Mouse (Mus musculus): ENCODE results near the gene Rps6ka2. TPM values are rescaled to one million over a fixed set of nuclear protein-coding genes. Genes with fewer than 3 reads are reported as not detected.
"Not testable (repeated sequence)": the region's sequence is repeated elsewhere in the genome, so short reads cannot be mapped to it uniquely, and the experiment has no call there.

Gene Rps6ka2
- polyA plus RNA-seq, 1 experiment from 2014 or later: 35.6 TPM

- 93% methylated on average over 6 of the region's 6 CpGs for WGBS
- not testable (repeated sequence) for H3K4me1 ChIP-seq (ENCODE audit: control insufficient read depth, insufficient read depth, low read length); DNase-seq (ENCODE audit: low spot score); H3K36me3 ChIP-seq (ENCODE audit: control insufficient read depth, insufficient read depth, low read length); H3K4me2 ChIP-seq (ENCODE audit: low read depth); H3K27ac ChIP-seq (ENCODE audit: low read depth, low read length); H3K4me3 ChIP-seq (ENCODE audit: low read depth, low read length); H3K27me3 ChIP-seq (ENCODE audit: control insufficient read depth, insufficient read depth, low read length); ATAC-seq (ENCODE audit: insufficient read depth, low FRiP score, low TSS enrichment); H3K9me3 ChIP-seq (ENCODE audit: control insufficient read depth, low read length); H3K9ac ChIP-seq (ENCODE audit: low read length)
Measured at GRCm38 (mm10) chr17:7319789-7320188, 149.9 kb downstream of the Rps6ka2 start.

- not testable (repeated sequence) for H3K4me2 ChIP-seq (ENCODE audit: low read depth); ATAC-seq (ENCODE audit: insufficient read depth, low FRiP score, low TSS enrichment); H3K27ac ChIP-seq (ENCODE audit: low read depth, low read length); H3K36me3 ChIP-seq (ENCODE audit: control insufficient read depth, insufficient read depth, low read length); H3K4me3 ChIP-seq (ENCODE audit: low read depth, low read length); H3K4me1 ChIP-seq (ENCODE audit: control insufficient read depth, insufficient read depth, low read length); H3K9ac ChIP-seq (ENCODE audit: low read length); DNase-seq (ENCODE audit: low spot score); H3K9me3 ChIP-seq (ENCODE audit: control insufficient read depth, low read length); H3K27me3 ChIP-seq (ENCODE audit: control insufficient read depth, insufficient read depth, low read length)
- WGBS: 87% methylated on average over 4 of the region's 5 CpGs
Measured at GRCm38 (mm10) chr17:7324346-7324745, 154.4 kb downstream of the Rps6ka2 start, which contains the start of gene Tcp10a. Gene Tcp10a (plus strand): TSS chr17:7324646.

GRCm38 (mm10) chr17:7326415-7326814 is 156.5 kb downstream of the Rps6ka2 start:
- DNase-seq (ENCODE audit: low spot score); H3K9me3 ChIP-seq (ENCODE audit: control insufficient read depth, low read length); H3K27me3 ChIP-seq (ENCODE audit: control insufficient read depth, insufficient read depth, low read length); H3K36me3 ChIP-seq (ENCODE audit: control insufficient read depth, insufficient read depth, low read length); H3K4me2 ChIP-seq (ENCODE audit: low read depth); H3K9ac ChIP-seq (ENCODE audit: low read length); H3K4me1 ChIP-seq (ENCODE audit: control insufficient read depth, insufficient read depth, low read length); H3K27ac ChIP-seq (ENCODE audit: low read depth, low read length); H3K4me3 ChIP-seq (ENCODE audit: low read depth, low read length); ATAC-seq (ENCODE audit: insufficient read depth, low FRiP score, low TSS enrichment): not testable (repeated sequence)
- whole genome bisulfite sequencing: 76% methylated on average over 5 of the region's 8 CpGs

- H3K4me3 ChIP-seq (ENCODE audit: low read depth, low read length); H3K4me1 ChIP-seq (ENCODE audit: control insufficient read depth, insufficient read depth, low read length); DNase-seq (ENCODE audit: low spot score); H3K27ac ChIP-seq (ENCODE audit: low read depth, low read length); H3K36me3 ChIP-seq (ENCODE audit: control insufficient read depth, insufficient read depth, low read length); ATAC-seq (ENCODE audit: insufficient read depth, low FRiP score, low TSS enrichment); H3K9me3 ChIP-seq (ENCODE audit: control insufficient read depth, low read length); H3K4me2 ChIP-seq (ENCODE audit: low read depth); H3K27me3 ChIP-seq (ENCODE audit: control insufficient read depth, insufficient read depth, low read length); H3K9ac ChIP-seq (ENCODE audit: low read length): not testable (repeated sequence)
- 86% methylated on average over 3 of the region's 5 CpGs for WGBS
Measured at GRCm38 (mm10) chr17:7332745-7333144, 162.8 kb downstream of the Rps6ka2 start.

- not testable (repeated sequence) for H3K27me3 ChIP-seq (ENCODE audit: control insufficient read depth, insufficient read depth, low read length)
Measured at GRCm38 (mm10) chr17:7337381-7337780, 167.5 kb downstream of the Rps6ka2 start.

GRCm38 (mm10) chr17:7348765-7349164 is 178.8 kb downstream of the Rps6ka2 start:
- not testable (repeated sequence) for DNase-seq (ENCODE audit: low spot score); H3K36me3 ChIP-seq (ENCODE audit: control insufficient read depth, insufficient read depth, low read length); ATAC-seq (ENCODE audit: insufficient read depth, low FRiP score, low TSS enrichment); H3K9ac ChIP-seq (ENCODE audit: low read length); H3K4me2 ChIP-seq (ENCODE audit: low read depth); H3K4me3 ChIP-seq (ENCODE audit: low read depth, low read length); H3K4me1 ChIP-seq (ENCODE audit: control insufficient read depth, insufficient read depth, low read length); H3K27ac ChIP-seq (ENCODE audit: low read depth, low read length); H3K9me3 ChIP-seq (ENCODE audit: control insufficient read depth, low read length); H3K27me3 ChIP-seq (ENCODE audit: control insufficient read depth, insufficient read depth, low read length)
- 67% methylated on average over 2 of the region's 3 CpGs for WGBS

More at GRCm38 (mm10) chr17:7337381-7337780, 167.5 kb downstream of the Rps6ka2 start:
- not testable (repeated sequence) for H3K4me1 ChIP-seq (ENCODE audit: control insufficient read depth, insufficient read depth, low read length); H3K9ac ChIP-seq (ENCODE audit: low read length); DNase-seq (ENCODE audit: low spot score); H3K36me3 ChIP-seq (ENCODE audit: control insufficient read depth, insufficient read depth, low read length); H3K4me3 ChIP-seq (ENCODE audit: low read depth, low read length); H3K9me3 ChIP-seq (ENCODE audit: control insufficient read depth, low read length); ATAC-seq (ENCODE audit: insufficient read depth, low FRiP score, low TSS enrichment); H3K4me2 ChIP-seq (ENCODE audit: low read depth); H3K27ac ChIP-seq (ENCODE audit: low read depth, low read length)
- 85% methylated on average over 7 of the region's 9 CpGs for WGBS

GRCm38 (mm10) chr17:7352596-7352995 is 182.7 kb downstream of the Rps6ka2 start, which contains the start of gene Ttll2:
Gene Ttll2 (minus strand): TSS chr17:7352696.
- H3K4me2 ChIP-seq (ENCODE audit: low read depth); H3K9me3 ChIP-seq (ENCODE audit: control insufficient read depth, low read length); ATAC-seq (ENCODE audit: insufficient read depth, low FRiP score, low TSS enrichment); H3K9ac ChIP-seq (ENCODE audit: low read length); H3K4me3 ChIP-seq (ENCODE audit: low read depth, low read length); H3K27me3 ChIP-seq (ENCODE audit: control insufficient read depth, insufficient read depth, low read length); H3K4me1 ChIP-seq (ENCODE audit: control insufficient read depth, insufficient read depth, low read length); H3K36me3 ChIP-seq (ENCODE audit: control insufficient read depth, insufficient read depth, low read length); DNase-seq (ENCODE audit: low spot score); H3K27ac ChIP-seq (ENCODE audit: low read depth, low read length): not testable (repeated sequence)
- WGBS: 91% methylated on average over 1 of the region's 1 CpGs

Other genes with a start within 250 kb of the Rps6ka2 start
- 39.9 and 43.2 TPM in 2 replicates for gene Rsph3b, start 221.4 kb upstream of the Rps6ka2 start, polyA plus RNA-seq (2014; fragmentation: Nextera tagmentation; extraction: Ambion mirVana)
- 56.0 and 58.7 TPM in 2 replicates for gene Tagap1, start 209.0 kb upstream of the Rps6ka2 start, polyA plus RNA-seq (2014; fragmentation: Nextera tagmentation; extraction: Ambion mirVana)
- 110 and 118 TPM in 2 replicates for gene Rnaset2b, start 199.5 kb upstream of the Rps6ka2 start, polyA plus RNA-seq (2014; fragmentation: Nextera tagmentation; extraction: Ambion mirVana)
- 0.12 and 0.37 TPM in 2 replicates for gene Gm49721, start 191.2 kb upstream of the Rps6ka2 start, polyA plus RNA-seq (2014; fragmentation: Nextera tagmentation; extraction: Ambion mirVana)
- not detected in 2 replicates for gene Gm1604a, start 144.5 kb upstream of the Rps6ka2 start, polyA plus RNA-seq (2014; fragmentation: Nextera tagmentation; extraction: Ambion mirVana)
- not detected in 2 replicates for gene Tcp10a, start 154.5 kb downstream of the Rps6ka2 start, polyA plus RNA-seq (2014; fragmentation: Nextera tagmentation; extraction: Ambion mirVana)
- gene Ttll2, start 182.6 kb downstream of the Rps6ka2 start, polyA plus RNA-seq (2014; fragmentation: Nextera tagmentation; extraction: Ambion mirVana): not detected in 2 replicates
- gene Gm49630, start 201.9 kb downstream of the Rps6ka2 start, polyA plus RNA-seq (2014; fragmentation: Nextera tagmentation; extraction: Ambion mirVana): not detected in 2 replicates
- gene Unc93a2, start 215.3 kb downstream of the Rps6ka2 start, polyA plus RNA-seq (2014; fragmentation: Nextera tagmentation; extraction: Ambion mirVana): not detected in 2 replicates